Mouse (Mus musculus): ENCODE measurements around the gene Fhit.

- TF ChIP-seq POLR2A (IDR thresholded peaks at IDR 0.05; ENCODE audit: low read depth, low read length) (no peak), CTCF (IDR thresholded peaks at IDR 0.05; ENCODE audit: extremely low read depth, insufficient read length, insufficient replicate concordance, low read depth, low read length) (no peak)
These were observed 1465.8 kb downstream of the Fhit start for GRCm38 (mm10) chr14:9696004-9696403.

Measured in small intestine, adult 2 months (tissue).